18 mouse cellular contexts compared by ENCODE assay signal in genomic region chr2:60252782-60253181, GRCm38 (mm10).
"Had no signal": no experiment of that assay in that cellular context is flagged by ENCODE, and none has a peak within 500 bp of the region (broad histone marks: within the 10 kb centered on the region; RNA-seq: fewer than 3 reads in every experiment).

No protein-coding gene starts in this region.

- H3K4me2 ChIP-seq: lung, embryonic 14.5 days; midbrain, embryonic 11.5 days; midbrain, embryonic 13.5 days; midbrain, embryonic 15.5 days; neural tube, embryonic 13.5 days; neural tube, embryonic 15.5 days; stomach, embryonic 15.5 days had no signal

- H3K4me3 ChIP-seq: megakaryocyte, embryonic 14.5 days; midbrain, embryonic 13.5 days; midbrain, embryonic 15.5 days; neural tube, embryonic 13.5 days; neural tube, embryonic 15.5 days; stomach, embryonic 15.5 days had no signal

- H3K9me3 ChIP-seq: midbrain, embryonic 13.5 days; midbrain, embryonic 15.5 days; neural tube, embryonic 15.5 days; stomach, embryonic 15.5 days had no signal

- DNase-seq: lung, adult 18-20 months; lung, embryonic 14.5 days; lung, postnatal 10 days; lung, postnatal 36 days; retina, postnatal 1 day; right cerebral cortex, postnatal 25 days; right cerebral cortex, postnatal 4 days; thymus, adult 18-20 months; thymus, postnatal 14 days; thymus, postnatal 36 days had no signal

- ATAC-seq: midbrain, embryonic 13.5 days; midbrain, embryonic 15.5 days had no signal

- H3K27ac ChIP-seq: macrophage; midbrain, embryonic 13.5 days; midbrain, embryonic 15.5 days; neural tube, embryonic 13.5 days; neural tube, embryonic 15.5 days; stomach, embryonic 15.5 days had no signal

- H3K9ac ChIP-seq: lung, embryonic 14.5 days; midbrain, embryonic 13.5 days; midbrain, embryonic 15.5 days; neural tube, embryonic 13.5 days; neural tube, embryonic 15.5 days; stomach, embryonic 15.5 days had no signal

- H3K4me1 ChIP-seq: midbrain, embryonic 13.5 days; midbrain, embryonic 15.5 days; neural tube, embryonic 13.5 days; neural tube, embryonic 15.5 days; stomach, embryonic 15.5 days had no signal

- H3K27me3 ChIP-seq: megakaryocyte, embryonic 14.5 days; midbrain, embryonic 13.5 days; midbrain, embryonic 15.5 days; neural tube, embryonic 13.5 days; neural tube, embryonic 15.5 days; stomach, embryonic 15.5 days had no signal
